Mouse (Mus musculus): Measurements from ENCODE around the gene Ipo13.

Ipo13 gene

GRCm38 (mm10) chr4:117914031-117914430 lies 768 bp downstream of the Ipo13 start:
- no peak for DNase-seq (ENCODE audit: low read depth, low spot score)

GRCm38 (mm10) chr4:117913421-117913820 lies 1.4 kb downstream of the Ipo13 start:
- DNase-seq (ENCODE audit: low read depth, low spot score), result no peak

GRCm38 (mm10) chr4:117912685-117913273 lies 2.0 kb downstream of the Ipo13 start:
- no peak for DNase-seq (ENCODE audit: low read depth, low spot score)

GRCm38 (mm10) chr4:117912131-117912561 lies 2.7 kb downstream of the Ipo13 start:
- DNase-seq (ENCODE audit: low read depth, low spot score), result no peak

- DNase-seq (ENCODE audit: low read depth, low spot score), result no peak
Measured at GRCm38 (mm10) chr4:117908834-117909453, 5.9 kb downstream of the Ipo13 start.

GRCm38 (mm10) chr4:117906196-117906595 lies 8.6 kb downstream of the Ipo13 start:
- DNase-seq (ENCODE audit: low read depth, low spot score), result no peak

- no peak for DNase-seq (ENCODE audit: low read depth, low spot score)
Measured at GRCm38 (mm10) chr4:117904761-117905160, 10.0 kb downstream of the Ipo13 start.

GRCm38 (mm10) chr4:117904094-117904493 lies 10.7 kb downstream of the Ipo13 start:
- no peak for DNase-seq (ENCODE audit: low read depth, low spot score)

- DNase-seq (ENCODE audit: low read depth, low spot score), result no peak
Measured at GRCm38 (mm10) chr4:117898111-117898510, 16.7 kb downstream of the Ipo13 start.

- DNase-seq (ENCODE audit: low read depth, low spot score), result no peak
Measured at GRCm38 (mm10) chr4:117896031-117896430, 18.8 kb downstream of the Ipo13 start.

- DNase-seq (ENCODE audit: low read depth, low spot score), result no peak
Measured at GRCm38 (mm10) chr4:117895339-117895738, 19.5 kb downstream of the Ipo13 start.

GRCm38 (mm10) chr4:117894601-117895000 lies 20.2 kb downstream of the Ipo13 start:
- DNase-seq (ENCODE audit: low read depth, low spot score), result no peak

- no peak for DNase-seq (ENCODE audit: low read depth, low spot score)
Measured at GRCm38 (mm10) chr4:117893376-117893775, 21.4 kb downstream of the Ipo13 start.

GRCm38 (mm10) chr4:117891738-117892161 lies 23.0 kb downstream of the Ipo13 start, which contains the start of gene Dph2:
TSS of gene Dph2 (minus strand) at chr4:117892032.
- DNase-seq (ENCODE audit: low read depth, low spot score), result peak; percentile 90

GRCm38 (mm10) chr4:117890750-117891149 lies 24.0 kb downstream of the Ipo13 start:
- no peak for DNase-seq (ENCODE audit: low read depth, low spot score)

- no peak for DNase-seq (ENCODE audit: low read depth, low spot score)
Measured at GRCm38 (mm10) chr4:117890031-117890430, 24.8 kb downstream of the Ipo13 start.

GRCm38 (mm10) chr4:117889471-117889870 lies 25.3 kb downstream of the Ipo13 start:
- DNase-seq (ENCODE audit: low read depth, low spot score), result no peak

GRCm38 (mm10) chr4:117887920-117888319 lies 26.9 kb downstream of the Ipo13 start:
- no peak for DNase-seq (ENCODE audit: low read depth, low spot score)

- peak; percentile 87 for DNase-seq (ENCODE audit: low read depth, low spot score)
Measured at GRCm38 (mm10) chr4:117887133-117887532, 27.7 kb downstream of the Ipo13 start, which contains the start of gene Atp6v0b. TSS of gene Atp6v0b (minus strand) at chr4:117887333.

- DNase-seq (ENCODE audit: low read depth, low spot score), result no peak
Measured at GRCm38 (mm10) chr4:117886644-117887043, 28.2 kb downstream of the Ipo13 start.

- DNase-seq (ENCODE audit: low read depth, low spot score), result no peak
Measured at GRCm38 (mm10) chr4:117885994-117886393, 28.8 kb downstream of the Ipo13 start.

- no peak for DNase-seq (ENCODE audit: low read depth, low spot score)
Measured at GRCm38 (mm10) chr4:117885093-117885492, 29.7 kb downstream of the Ipo13 start.

GRCm38 (mm10) chr4:117884146-117884545 lies 30.7 kb downstream of the Ipo13 start:
- DNase-seq (ENCODE audit: low read depth, low spot score), result no peak

All from forelimb bud, embryonic 11.5 days (tissue).